Mouse (Mus musculus): ENCODE measurements around the gene Senp3. TPM values are rescaled to one million over a fixed set of nuclear protein-coding genes. Genes with fewer than 3 reads are reported as not detected.
"Not testable (repeated sequence)": the region's sequence is repeated elsewhere in the genome, so short reads cannot be mapped to it uniquely, and the experiment has no call there.

Gene Senp3
- total RNA-seq (2021): 100 to 1,000 TPM; 108 to 111 TPM
- long read RNA-seq, experiment 1, transcript Senp3-201 (11 exons, 2,313 nt): major isoform, 13 of 26 reads
- long read RNA-seq, experiment 1, partial matches to known transcripts: 7 of 26 reads
- long read RNA-seq, experiment 1, other reads (novel, unspliced or antisense): 6 of 26 reads
- long read RNA-seq, experiment 2, transcript Senp3-201 (11 exons, 2,313 nt): major isoform, 12 of 22 reads
- long read RNA-seq, experiment 2, partial matches to known transcripts: 2 of 22 reads
- long read RNA-seq, experiment 2, other reads (novel, unspliced or antisense): 6 of 22 reads

- peak; percentile 98 for DNase-seq (ENCODE audit: extremely low spot score in 1 of 2, low spot score in 2 of 2)
- peak within 1 kb of the TSS; percentile 91 for H3K27ac ChIP-seq
- intact Hi-C loops (cut with DNase I): loop anchor here (1.0 to 5.0 kb wide), 7 partner anchors 9 to 219 kb away; partner anchors contain the start of genes 2810408A11Rik, Eif4a1, Neurl4 and Nlgn2
- H3K4me3 ChIP-seq: peak within 1 kb of the TSS; percentile 91
- no peak for TF ChIP-seq CTCF (IDR thresholded peaks at IDR 0.05)
Measured at GRCm38 (mm10) chr11:69681314-69682208, at the start of gene Senp3. Gene Senp3 (minus strand): TSS chr11:69682084.

- intact Hi-C loops (cut with DNase I); DNase-seq (ENCODE audit: extremely low spot score in 1 of 2, low spot score in 2 of 2); H3K4me3 ChIP-seq; H3K27ac ChIP-seq: not testable (repeated sequence)
- peak; percentile 2; the same call in 1 of the 2 replicates for TF ChIP-seq CTCF (IDR thresholded peaks at IDR 0.05)
Measured at GRCm38 (mm10) chr11:69731408-69731807, 49.5 kb upstream of the Senp3 start.

- TF ChIP-seq CTCF (IDR thresholded peaks at IDR 0.05): peak; percentile 55
- intact Hi-C loops (cut with DNase I): no loop called here
- DNase-seq (ENCODE audit: extremely low spot score in 1 of 2, low spot score in 2 of 2): no peak
Measured at GRCm38 (mm10) chr11:69729063-69729462, 47.2 kb upstream of the Senp3 start.

GRCm38 (mm10) chr11:69725951-69726350, 44.1 kb upstream of the Senp3 start:
- no peak for DNase-seq (ENCODE audit: extremely low spot score in 1 of 2, low spot score in 2 of 2)
- intact Hi-C loops (cut with DNase I): no loop called here
- Histone ChIP-seq H3K27ac (no peak overlapping the region), H3K4me3 (no peak overlapping the region)
- TF ChIP-seq CTCF (IDR thresholded peaks at IDR 0.05): no peak

More at GRCm38 (mm10) chr11:69729063-69729462, 47.2 kb upstream of the Senp3 start:
- H3K27ac ChIP-seq: no peak overlapping the region
- no peak overlapping the region for H3K4me3 ChIP-seq

GRCm38 (mm10) chr11:69723074-69723473, 41.2 kb upstream of the Senp3 start:
- TF ChIP-seq CTCF (IDR thresholded peaks at IDR 0.05): no peak
- no peak overlapping the region for H3K27ac ChIP-seq
- H3K4me3 ChIP-seq: no peak overlapping the region
- intact Hi-C loops (cut with DNase I): no loop called here
- DNase-seq (ENCODE audit: extremely low spot score in 1 of 2, low spot score in 2 of 2): no peak

- no peak for DNase-seq (ENCODE audit: extremely low spot score in 1 of 2, low spot score in 2 of 2)
- TF ChIP-seq CTCF (IDR thresholded peaks at IDR 0.05): no peak
- H3K4me3 ChIP-seq: no peak overlapping the region
- no peak overlapping the region for H3K27ac ChIP-seq
- intact Hi-C loops (cut with DNase I): no loop called here
Measured at GRCm38 (mm10) chr11:69720852-69721251, 39.0 kb upstream of the Senp3 start.

- no peak; the same call in 1 of the 2 replicates for TF ChIP-seq CTCF (IDR thresholded peaks at IDR 0.05)
- no peak for DNase-seq (ENCODE audit: extremely low spot score in 1 of 2, low spot score in 2 of 2)
- intact Hi-C loops (cut with DNase I): no loop called here
- Histone ChIP-seq H3K4me3 (no peak overlapping the region), H3K27ac (no peak overlapping the region)
Measured at GRCm38 (mm10) chr11:69719423-69719822, 37.5 kb upstream of the Senp3 start.

GRCm38 (mm10) chr11:69718661-69719060, 36.8 kb upstream of the Senp3 start:
- no peak for DNase-seq (ENCODE audit: extremely low spot score in 1 of 2, low spot score in 2 of 2)
- intact Hi-C loops (cut with DNase I): no loop called here
- TF ChIP-seq CTCF (IDR thresholded peaks at IDR 0.05): no peak
- H3K27ac ChIP-seq: no peak overlapping the region
- H3K4me3 ChIP-seq: no peak overlapping the region

- no peak overlapping the region for H3K4me3 ChIP-seq
- H3K27ac ChIP-seq: no peak overlapping the region
- intact Hi-C loops (cut with DNase I): no loop called here
- no peak for DNase-seq (ENCODE audit: extremely low spot score in 1 of 2, low spot score in 2 of 2)
- no peak; the same call in 1 of the 2 replicates for TF ChIP-seq CTCF (IDR thresholded peaks at IDR 0.05)
Measured at GRCm38 (mm10) chr11:69716953-69717352, 35.1 kb upstream of the Senp3 start.

GRCm38 (mm10) chr11:69715929-69716328, 34.0 kb upstream of the Senp3 start:
- Histone ChIP-seq H3K27ac (no peak overlapping the region; the same call in 1 of the 2 replicates), H3K4me3 (no peak overlapping the region)
- intact Hi-C loops (cut with DNase I): loop anchor here (2.0 kb wide), 1 partner anchor 33 kb away; the partner anchor contains the start of gene Senp3
- no peak for TF ChIP-seq CTCF (IDR thresholded peaks at IDR 0.05)
- DNase-seq (ENCODE audit: extremely low spot score in 1 of 2, low spot score in 2 of 2): no peak

GRCm38 (mm10) chr11:69715482-69715881, 33.6 kb upstream of the Senp3 start:
- Histone ChIP-seq H3K4me3 (no peak overlapping the region), H3K27ac (no peak overlapping the region)
- TF ChIP-seq CTCF (IDR thresholded peaks at IDR 0.05): peak; percentile 57
- intact Hi-C loops (cut with DNase I): loop anchor here (2.0 kb wide), 1 partner anchor 33 kb away; the partner anchor contains the start of gene Senp3
- DNase-seq (ENCODE audit: extremely low spot score in 1 of 2, low spot score in 2 of 2): peak in 1 of 2 experiments; percentile 25
